Mouse (Mus musculus): ENCODE measurements around the gene Armc10. TPM values are rescaled to one million over a fixed set of nuclear protein-coding genes. Genes with fewer than 3 reads are reported as not detected.
A peak's percentile ranks its signal among the peaks of the same experiment; 100 is the strongest.

The Armc10 gene
- polyA plus RNA-seq, 1 experiment from 2014 or later: 58.4 TPM

DNA sequence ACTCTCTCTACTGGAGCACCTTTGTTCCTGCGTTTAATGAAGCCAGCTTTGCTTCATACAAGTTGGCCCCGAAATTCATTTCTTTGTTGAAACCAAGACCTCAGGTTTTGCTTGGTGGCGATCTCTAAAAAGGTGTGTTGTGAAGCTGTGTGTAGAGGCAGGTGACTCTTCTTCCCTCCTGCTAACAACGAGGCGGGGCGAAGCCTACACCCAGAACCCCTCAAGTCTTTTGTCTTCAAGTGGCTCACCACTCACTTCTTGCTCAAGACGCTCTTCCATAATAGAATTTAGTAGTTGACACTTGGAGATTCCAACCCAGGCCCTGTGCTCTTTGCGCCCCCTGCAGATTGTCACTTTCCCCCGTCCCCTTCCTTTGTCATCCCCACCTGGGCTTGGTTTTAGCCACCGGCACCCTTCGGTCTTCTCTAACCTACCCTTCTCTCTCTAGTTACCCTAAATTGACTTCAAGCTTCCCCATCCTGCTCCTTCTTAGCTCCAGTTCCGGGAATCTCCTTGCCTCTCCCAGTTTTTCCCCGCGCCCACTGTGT, 648 bp upstream of the Armc10 start:
- Histone ChIP-seq H3K36me3 (peaks cover 18% of the 10 kb centered on the region), H3K27ac (0 out of 2 replicates have a peak overlapping the region, but pooled peaks have one; percentile 37), H3K27me3 (no peaks in the 10 kb centered on the region), H3K4me3 (peak overlapping the region; percentile 84), H3K4me2 (replicated peaks) (peak overlapping the region; percentile 82), H3K9me3 (no peaks in the 10 kb centered on the region), H3K9ac (0 out of 2 replicates have a peak overlapping the region, but pooled peaks have one; percentile 20), H3K4me1 (peaks cover 11% of the 10 kb centered on the region; the same call in 1 of the 2 replicates)
- 12% methylated on average over 14 of the region's 14 CpGs for WGBS
- peak; percentile 5; the same call in 1 of the 2 replicates for ATAC-seq (ENCODE audit: insufficient number of reproducible peaks, insufficient read depth, low FRiP score, low TSS enrichment)

DNA sequence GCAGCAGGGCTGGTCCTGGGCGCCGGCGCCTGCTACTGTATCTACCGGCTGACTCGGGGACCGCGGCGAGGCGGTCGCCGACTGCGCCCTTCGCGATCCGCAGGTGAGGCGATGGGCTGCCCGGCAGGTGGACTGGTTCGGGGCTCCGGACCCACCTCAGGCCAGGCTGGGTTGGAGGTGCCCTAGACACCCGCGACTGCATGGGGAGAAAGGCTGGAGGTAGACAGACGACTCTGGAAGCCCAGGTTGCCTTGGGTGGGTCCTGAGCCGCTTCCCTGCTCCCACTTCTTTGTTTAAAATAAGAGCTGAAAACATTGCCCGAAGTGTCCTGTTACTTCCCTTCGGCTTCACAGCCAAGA, 499 bp downstream of the Armc10 start:
- Histone ChIP-seq H3K4me3 (peak overlapping the region; percentile 84), H3K36me3 (peaks cover 28% of the 10 kb centered on the region), H3K4me1 (peaks cover 11% of the 10 kb centered on the region; the same call in 1 of the 2 replicates), H3K4me2 (replicated peaks) (peak overlapping the region; percentile 82), H3K27ac (peak overlapping the region; percentile 86), H3K9me3 (no peaks in the 10 kb centered on the region), H3K9ac (peak overlapping the region; percentile 77), H3K27me3 (no peaks in the 10 kb centered on the region)
- peak; percentile 63 for ATAC-seq (ENCODE audit: insufficient number of reproducible peaks, insufficient read depth, low FRiP score, low TSS enrichment)
- under 1% methylated on average over 25 of the region's 25 CpGs for WGBS

DNA sequence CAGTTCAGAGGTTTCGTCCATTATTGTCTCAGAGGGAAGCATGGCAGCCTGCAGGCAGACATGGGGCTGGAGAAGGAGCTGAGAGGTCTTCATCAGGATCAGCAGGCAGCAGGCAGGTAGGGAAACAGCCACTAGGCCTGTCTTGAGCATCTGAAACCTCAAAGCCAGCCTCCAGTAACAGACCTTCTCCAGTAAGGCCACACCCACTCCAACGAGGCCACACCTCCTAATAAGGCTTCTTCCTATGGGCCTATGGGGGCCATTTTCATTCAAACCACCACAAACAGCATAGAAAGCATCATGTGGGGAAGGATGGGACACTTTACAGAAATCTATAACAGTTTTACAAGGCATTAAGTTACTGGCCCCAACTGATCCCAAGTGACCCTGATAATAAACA, 5.1 kb downstream of the Armc10 start:
- WGBS: 74% methylated on average over 2 of the region's 2 CpGs
- Histone ChIP-seq H3K27me3 (no peaks in the 10 kb centered on the region), H3K9ac (no peak overlapping the region), H3K4me1 (peaks cover 11% of the 10 kb centered on the region; the same call in 1 of the 2 replicates), H3K4me3 (no peak overlapping the region), H3K9me3 (no peaks in the 10 kb centered on the region), H3K4me2 (replicated peaks) (no peak overlapping the region), H3K36me3 (peaks cover 55% of the 10 kb centered on the region), H3K27ac (no peak overlapping the region)
- no peak for ATAC-seq (ENCODE audit: insufficient number of reproducible peaks, insufficient read depth, low FRiP score, low TSS enrichment)

DNA sequence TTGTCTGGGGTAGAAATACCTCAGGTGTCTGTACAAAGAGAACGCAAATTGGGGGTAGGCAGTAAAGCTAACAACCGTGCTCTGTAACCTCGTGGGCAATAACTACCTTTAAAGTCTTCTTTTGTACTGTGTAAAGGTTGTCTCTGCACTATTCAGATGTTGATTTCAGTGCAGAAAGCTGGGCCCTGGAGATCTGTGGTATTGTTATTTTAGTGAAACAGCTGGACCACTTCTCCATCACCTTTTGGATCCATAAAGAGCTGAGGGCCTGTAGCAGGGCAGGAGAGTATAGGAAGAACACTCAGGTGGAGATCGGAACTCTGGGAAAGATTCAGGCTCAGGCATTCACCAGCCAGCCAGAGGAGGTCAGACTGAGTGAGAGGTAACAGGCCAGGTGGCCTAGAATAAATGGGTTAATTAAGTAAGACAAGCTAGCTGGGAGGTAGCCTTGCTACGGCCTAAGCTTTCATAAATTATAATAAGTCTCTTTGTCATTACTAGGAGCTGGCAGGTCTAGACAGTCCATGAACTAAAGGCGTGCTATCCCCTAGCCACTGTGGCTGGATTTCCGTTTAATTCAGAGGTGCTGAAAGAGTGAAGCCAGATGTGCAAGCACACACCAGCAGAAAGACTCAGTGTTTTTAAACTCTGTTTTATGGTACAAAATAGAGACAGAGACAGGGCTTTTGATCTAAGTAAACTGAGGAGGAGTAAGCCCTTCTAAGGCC, 6.4 kb downstream of the Armc10 start:
- H3K36me3 ChIP-seq: peaks cover 62% of the 10 kb centered on the region
- WGBS: 82% methylated on average over 7 of the region's 7 CpGs

DNA sequence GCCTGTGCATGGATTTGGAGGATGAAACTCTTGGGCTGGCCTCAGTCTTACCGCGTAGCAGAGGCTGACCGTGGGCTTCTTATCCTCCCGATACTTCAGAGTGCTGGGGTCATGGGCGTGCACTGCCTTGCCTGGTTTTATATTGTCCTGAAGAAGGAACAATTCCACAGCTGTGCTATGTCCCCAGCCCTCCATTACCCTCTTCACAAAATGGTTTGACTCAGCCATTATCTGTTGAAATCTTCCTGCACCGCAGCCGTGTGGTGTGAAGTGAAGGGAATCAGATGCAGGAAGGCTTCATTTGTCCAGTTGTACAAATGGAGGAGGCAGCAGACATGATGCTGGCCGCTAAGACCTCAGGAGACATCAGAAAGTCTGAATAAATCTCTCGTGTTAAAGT, 11.3 kb downstream of the Armc10 start:
- Histone ChIP-seq H3K9me3 (no peaks in the 10 kb centered on the region), H3K9ac (no peak overlapping the region), H3K27ac (no peak overlapping the region), H3K4me3 (no peak overlapping the region), H3K27me3 (no peaks in the 10 kb centered on the region), H3K4me2 (replicated peaks) (no peak overlapping the region), H3K36me3 (peaks cover 70% of the 10 kb centered on the region), H3K4me1 (no peaks in the 10 kb centered on the region)
- ATAC-seq (ENCODE audit: insufficient number of reproducible peaks, insufficient read depth, low FRiP score, low TSS enrichment): no peak
- 91% methylated on average over 9 of the region's 9 CpGs for WGBS

More for the DNA sequence above, 6.4 kb downstream of the Armc10 start:
- no peak for ATAC-seq (ENCODE audit: insufficient number of reproducible peaks, insufficient read depth, low FRiP score, low TSS enrichment)
- no peak overlapping the region for H3K4me3 ChIP-seq
- peaks cover 5% of the 10 kb centered on the region; the same call in 1 of the 2 replicates for H3K4me1 ChIP-seq
- no peaks in the 10 kb centered on the region for H3K9me3 ChIP-seq
- H3K4me2 ChIP-seq (replicated peaks): no peak overlapping the region
- H3K27me3 ChIP-seq: no peaks in the 10 kb centered on the region
- no peak overlapping the region for H3K27ac ChIP-seq
- no peak overlapping the region for H3K9ac ChIP-seq

DNA sequence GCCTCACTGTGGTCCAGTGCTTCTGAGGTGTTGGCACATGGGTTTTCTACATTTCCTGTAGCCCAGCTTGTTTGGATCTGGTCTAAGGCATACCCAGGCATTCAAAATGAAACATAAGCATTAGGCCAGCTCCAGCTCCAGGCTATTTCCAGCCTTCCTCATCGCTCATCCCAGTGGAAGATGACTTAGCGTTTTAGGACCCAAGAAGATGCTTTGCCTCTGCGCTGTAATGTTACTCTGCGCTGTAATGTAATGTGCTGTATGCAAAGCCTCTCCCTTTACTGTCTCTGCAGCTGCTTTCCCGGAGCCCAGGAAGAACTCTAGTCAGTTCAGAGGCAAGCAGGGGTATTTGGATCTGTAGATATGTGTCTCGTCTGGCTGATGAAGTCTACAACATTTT, 12.4 kb downstream of the Armc10 start:
- ATAC-seq (ENCODE audit: insufficient number of reproducible peaks, insufficient read depth, low FRiP score, low TSS enrichment): no peak
- 90% methylated on average over 6 of the region's 6 CpGs for WGBS
- no peaks in the 10 kb centered on the region for H3K9me3 ChIP-seq
- no peaks in the 10 kb centered on the region for H3K4me1 ChIP-seq
- H3K9ac ChIP-seq: no peak overlapping the region
- H3K27me3 ChIP-seq: no peaks in the 10 kb centered on the region
- H3K4me2 ChIP-seq (replicated peaks): no peak overlapping the region
- no peak overlapping the region for H3K27ac ChIP-seq
- H3K4me3 ChIP-seq: no peak overlapping the region
- H3K36me3 ChIP-seq: peaks cover 64% of the 10 kb centered on the region

DNA sequence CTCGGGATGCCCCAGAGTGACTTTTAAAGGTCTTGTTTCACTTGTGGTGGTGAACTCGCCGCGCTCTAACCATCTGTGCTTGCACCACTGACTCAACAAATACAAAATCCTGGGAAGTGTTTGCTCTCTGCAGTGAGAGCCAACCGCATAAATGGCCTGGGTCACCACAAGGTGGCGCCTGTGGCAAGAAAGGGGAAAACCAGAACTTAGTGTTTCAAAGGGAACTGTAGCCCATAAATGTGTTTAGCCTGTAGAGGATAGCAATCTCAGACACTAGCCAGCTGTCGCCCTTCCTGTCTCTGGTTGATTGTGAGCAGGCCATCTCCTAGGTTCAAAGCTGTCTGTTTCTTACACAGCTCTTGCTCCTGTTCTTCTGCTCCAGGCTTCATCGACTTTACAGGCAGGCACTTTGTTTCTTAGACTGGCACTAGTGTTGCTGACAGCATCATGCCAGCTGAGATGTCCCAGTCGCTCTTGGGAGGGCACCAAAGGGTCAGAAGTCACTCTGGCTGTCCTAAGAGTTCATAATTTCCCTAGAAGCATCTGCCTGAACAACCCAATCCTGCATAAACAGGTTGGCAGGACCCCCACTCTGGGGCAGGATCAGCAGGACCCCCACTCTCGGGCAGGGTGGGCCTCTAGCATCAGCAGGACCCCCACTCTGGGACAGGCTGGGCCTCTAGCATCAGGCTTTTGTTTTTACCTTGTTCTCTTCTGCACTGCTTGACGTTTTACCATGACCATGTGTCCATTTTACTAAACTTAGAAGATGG, 13.2 kb downstream of the Armc10 start:
- no peaks in the 10 kb centered on the region for H3K9me3 ChIP-seq
- H3K27ac ChIP-seq: no peak overlapping the region
- H3K4me2 ChIP-seq (replicated peaks): no peak overlapping the region
- no peak overlapping the region for H3K4me3 ChIP-seq
- ATAC-seq (ENCODE audit: insufficient number of reproducible peaks, insufficient read depth, low FRiP score, low TSS enrichment): no peak
- no peaks in the 10 kb centered on the region for H3K4me1 ChIP-seq
- peaks cover 63% of the 10 kb centered on the region for H3K36me3 ChIP-seq
- H3K9ac ChIP-seq: no peak overlapping the region
- H3K27me3 ChIP-seq: no peaks in the 10 kb centered on the region
- WGBS: 56% methylated on average over 11 of the region's 11 CpGs

DNA sequence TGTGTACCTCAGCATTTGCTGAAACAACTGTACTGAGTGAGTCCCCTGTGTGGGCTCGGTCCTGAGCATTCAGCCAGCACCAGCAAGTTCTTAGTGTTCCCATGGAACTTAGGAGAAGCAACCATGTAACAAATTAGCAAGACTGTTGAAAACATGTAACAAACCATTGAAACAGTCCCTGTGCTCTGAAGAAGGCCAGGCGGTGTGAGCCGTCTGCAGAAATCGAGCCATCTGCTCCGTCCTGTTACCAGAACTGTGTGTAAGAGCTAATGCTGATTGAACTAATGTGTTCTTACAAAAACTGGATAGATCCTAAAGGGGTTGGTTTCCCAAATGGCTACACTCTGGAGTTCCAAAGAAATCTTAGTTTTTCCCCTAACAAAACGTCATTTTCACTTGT, 15.2 kb downstream of the Armc10 start:
- no peaks in the 10 kb centered on the region for H3K4me1 ChIP-seq
- H3K36me3 ChIP-seq: peaks cover 58% of the 10 kb centered on the region
- H3K4me3 ChIP-seq: no peak overlapping the region
- no peaks in the 10 kb centered on the region for H3K27me3 ChIP-seq
- no peak overlapping the region for H3K9ac ChIP-seq
- no peak overlapping the region for H3K27ac ChIP-seq
- no peak for ATAC-seq (ENCODE audit: insufficient number of reproducible peaks, insufficient read depth, low FRiP score, low TSS enrichment)
- H3K4me2 ChIP-seq (replicated peaks): no peak overlapping the region
- H3K9me3 ChIP-seq: no peaks in the 10 kb centered on the region
- 92% methylated on average over 6 of the region's 6 CpGs for whole genome bisulfite sequencing

DNA sequence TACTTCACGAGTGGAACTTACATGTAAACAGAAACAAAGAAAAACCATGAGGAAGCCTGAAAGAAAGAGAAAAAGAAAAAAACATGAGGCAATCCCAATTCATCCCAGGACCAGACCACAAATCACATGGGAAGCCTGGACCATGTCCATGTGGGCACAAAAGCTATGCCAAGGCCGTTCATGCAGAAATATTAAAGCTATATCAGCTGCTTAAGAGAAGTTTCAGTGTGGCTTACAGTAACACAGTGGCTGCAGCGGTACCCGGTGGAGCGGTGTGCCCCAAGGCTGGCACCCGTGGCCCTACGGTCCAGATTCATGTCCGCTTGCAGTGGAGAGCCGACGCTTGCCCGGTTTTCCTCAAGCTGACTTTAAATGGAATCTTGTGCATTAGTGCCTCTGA, 17.5 kb downstream of the Armc10 start:
- Histone ChIP-seq H3K4me3 (no peak overlapping the region), H3K4me1 (no peaks in the 10 kb centered on the region), H3K27me3 (no peaks in the 10 kb centered on the region), H3K36me3 (peaks cover 44% of the 10 kb centered on the region), H3K4me2 (replicated peaks) (no peak overlapping the region), H3K9me3 (no peaks in the 10 kb centered on the region), H3K9ac (no peak overlapping the region), H3K27ac (no peak overlapping the region)
- 94% methylated on average over 11 of the region's 11 CpGs for WGBS
- no peak for ATAC-seq (ENCODE audit: insufficient number of reproducible peaks, insufficient read depth, low FRiP score, low TSS enrichment)

DNA sequence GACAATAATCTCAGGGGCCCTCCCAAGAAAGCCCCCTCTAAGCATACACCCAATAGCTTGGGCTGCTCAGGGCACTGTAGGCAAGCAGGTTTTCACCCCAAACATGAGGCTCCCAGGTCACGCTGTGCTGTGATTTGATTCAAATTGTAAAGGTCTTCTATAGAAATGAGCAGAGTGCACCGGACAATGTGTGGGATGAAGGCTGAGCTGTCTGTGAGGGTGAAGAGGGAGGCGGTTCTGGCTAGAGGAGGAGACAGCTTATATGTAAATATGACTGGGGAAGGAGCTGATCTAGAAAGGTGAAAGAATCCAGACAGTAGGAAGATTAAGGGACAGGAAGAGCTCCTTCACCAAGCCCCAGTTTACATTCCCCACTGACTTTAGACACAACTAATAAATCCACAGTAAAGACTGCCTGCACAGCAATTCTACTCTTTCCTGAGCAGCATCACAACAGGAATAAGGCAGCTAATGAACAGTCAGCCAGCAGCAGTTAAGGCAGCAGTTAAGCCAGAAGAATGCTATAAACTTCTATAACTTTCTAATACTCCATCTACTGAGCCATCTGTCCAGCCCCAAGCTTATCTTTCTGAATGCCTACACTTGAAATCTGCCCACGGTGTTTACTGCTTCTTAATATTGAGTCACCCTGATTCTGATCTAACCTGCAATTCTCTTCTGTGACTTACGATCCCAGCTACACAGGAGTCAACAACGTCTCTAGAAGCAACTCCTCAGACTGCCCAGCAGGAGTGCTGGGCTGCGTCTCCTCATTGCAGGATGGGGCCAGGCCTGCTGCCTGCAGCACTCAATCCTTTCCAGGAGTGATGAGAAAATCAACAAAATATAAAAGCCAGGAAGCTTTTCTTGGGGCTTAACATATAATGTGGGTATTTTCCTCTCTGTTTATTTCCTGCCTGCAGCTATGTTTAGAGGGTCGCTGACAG, 21.9 kb downstream of the Armc10 start:
- Histone ChIP-seq H3K27ac (no peak overlapping the region), H3K36me3 (peaks cover 8% of the 10 kb centered on the region), H3K27me3 (no peaks in the 10 kb centered on the region), H3K4me2 (replicated peaks) (no peak overlapping the region), H3K4me3 (no peak overlapping the region), H3K9ac (no peak overlapping the region), H3K4me1 (no peaks in the 10 kb centered on the region), H3K9me3 (no peaks in the 10 kb centered on the region)
- 61% methylated on average over 8 of the region's 8 CpGs for WGBS
- no peak for ATAC-seq (ENCODE audit: insufficient number of reproducible peaks, insufficient read depth, low FRiP score, low TSS enrichment)

DNA sequence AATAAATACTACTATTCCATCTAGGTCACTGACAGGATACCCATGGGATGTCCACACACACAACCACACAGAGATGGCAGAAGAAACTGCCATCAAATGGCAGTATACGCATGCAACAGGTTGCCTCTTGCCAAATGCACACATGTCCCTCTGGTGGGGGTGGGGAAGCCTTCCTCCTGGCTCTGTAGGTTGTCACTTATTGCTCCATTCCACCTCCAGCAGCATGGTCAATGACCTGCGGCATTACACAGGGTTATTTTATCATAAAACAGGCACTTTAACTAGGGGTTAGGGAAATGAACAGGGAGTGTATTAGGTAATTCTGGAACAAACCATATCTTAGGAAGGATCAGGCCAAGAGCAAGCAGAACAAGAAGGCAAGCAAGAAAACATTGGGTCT, 23.7 kb downstream of the Armc10 start:
- 93% methylated on average over 2 of the region's 2 CpGs for WGBS
- Histone ChIP-seq H3K9me3 (no peaks in the 10 kb centered on the region), H3K4me1 (no peaks in the 10 kb centered on the region), H3K27me3 (no peaks in the 10 kb centered on the region), H3K36me3 (no peaks in the 10 kb centered on the region), H3K27ac (no peak overlapping the region), H3K4me3 (no peak overlapping the region), H3K9ac (no peak overlapping the region), H3K4me2 (replicated peaks) (no peak overlapping the region)
- ATAC-seq (ENCODE audit: insufficient number of reproducible peaks, insufficient read depth, low FRiP score, low TSS enrichment): no peak
